In the genomic region with DNA sequence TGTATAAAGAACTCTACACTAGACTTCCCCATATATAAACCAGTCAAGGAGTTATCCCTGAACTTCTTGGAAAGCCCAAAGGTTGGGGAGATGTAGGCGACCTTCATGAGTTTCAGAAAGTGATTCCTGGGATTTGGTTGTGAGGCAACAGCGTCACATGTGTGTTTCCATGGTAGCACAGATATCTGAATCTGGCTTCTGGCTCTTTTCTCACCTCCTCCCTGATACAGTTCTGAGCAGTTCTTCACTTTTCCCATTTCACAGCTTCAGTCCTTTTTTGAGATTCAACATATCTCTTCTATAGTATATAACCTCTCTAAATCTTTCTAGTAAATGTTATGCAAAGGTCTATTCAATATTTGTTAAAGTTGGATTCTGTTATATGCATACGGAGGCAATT, we compare ENCODE assay signal across 35 mouse cellular contexts.
"Had no signal": no experiment of that assay in that cellular context is flagged by ENCODE, and none has a peak within 500 bp of the region (broad histone marks: within the 10 kb centered on the region; RNA-seq: fewer than 3 reads in every experiment).

No protein-coding gene starts in this region.

- H3K4me2 ChIP-seq: heart, embryonic 11.5 days; heart, embryonic 12.5 days; heart, embryonic 13.5 days; heart, embryonic 15.5 days; hindbrain, embryonic 12.5 days; hindbrain, embryonic 13.5 days; hindbrain, embryonic 14.5 days; hindbrain, embryonic 15.5 days; intestine, embryonic 15.5 days; kidney, embryonic 15.5 days had no signal

- H3K4me1 ChIP-seq: heart, embryonic 10.5 days; heart, embryonic 12.5 days; heart, embryonic 13.5 days; heart, embryonic 15.5 days; hindbrain, embryonic 10.5 days; hindbrain, embryonic 12.5 days; hindbrain, embryonic 13.5 days; hindbrain, embryonic 15.5 days; intestine, embryonic 15.5 days; kidney, embryonic 15.5 days had no signal

- H3K4me3 ChIP-seq: heart, embryonic 10.5 days; heart, embryonic 12.5 days; heart, embryonic 13.5 days; heart, embryonic 15.5 days; hindbrain, embryonic 10.5 days; hindbrain, embryonic 12.5 days; hindbrain, embryonic 13.5 days; hindbrain, embryonic 15.5 days; intestine, embryonic 15.5 days; kidney, embryonic 15.5 days; layer of hippocampus, adult 2 months had no signal

- ATAC-seq: hindbrain, embryonic 16.5 days; hindbrain, postnatal 0 days; inflammation-experienced regulatory T-cells, adult 6 months; intestine, embryonic 15.5 days; intestine, embryonic 16.5 days; intestine, postnatal 0 days had no signal

- H3K36me3 ChIP-seq: heart, embryonic 10.5 days; heart, embryonic 12.5 days; heart, embryonic 13.5 days; heart, embryonic 15.5 days; hindbrain, embryonic 10.5 days; hindbrain, embryonic 12.5 days; hindbrain, embryonic 13.5 days; hindbrain, embryonic 15.5 days; intestine, embryonic 15.5 days; kidney, embryonic 15.5 days had no signal

- H3K9ac ChIP-seq: heart, embryonic 12.5 days; heart, embryonic 13.5 days; heart, embryonic 15.5 days; hindbrain, embryonic 12.5 days; hindbrain, embryonic 13.5 days; hindbrain, embryonic 14.5 days; hindbrain, embryonic 15.5 days; intestine, embryonic 15.5 days; kidney, embryonic 15.5 days had no signal

- H3K27me3 ChIP-seq: heart, embryonic 12.5 days; heart, embryonic 13.5 days; heart, embryonic 15.5 days; hindbrain, embryonic 12.5 days; hindbrain, embryonic 13.5 days; hindbrain, embryonic 15.5 days; intestine, embryonic 15.5 days; kidney, embryonic 15.5 days had no signal

- H3K27ac ChIP-seq: heart, embryonic 10.5 days; heart, embryonic 13.5 days; heart, embryonic 15.5 days; hindbrain, embryonic 10.5 days; hindbrain, embryonic 12.5 days; hindbrain, embryonic 13.5 days; hindbrain, embryonic 14.5 days; hindbrain, embryonic 15.5 days; hindbrain, postnatal 0 days; intestine, embryonic 15.5 days; kidney, embryonic 15.5 days; kidney, postnatal 0 days; layer of hippocampus, adult 2 months had no signal

- DNase-seq: heart, postnatal 10 days; heart, postnatal 14 days; heart, postnatal 36 days; heart, postnatal 4 days; kidney, adult 11 months; kidney, adult 18-20 months; kidney, adult 2 months; kidney, adult 8-10 months; kidney, adult 9 months; kidney, postnatal 10 days; kidney, postnatal 14 days; kidney, postnatal 25 days; kidney, postnatal 36 days; kidney, postnatal 4 days; layer of hippocampus, adult 9-11 months; layer of hippocampus, postnatal 36 days had no signal

- H3K9me3 ChIP-seq: heart, embryonic 10.5 days; heart, embryonic 12.5 days; heart, embryonic 13.5 days; heart, embryonic 15.5 days; hindbrain, embryonic 10.5 days; hindbrain, embryonic 12.5 days; hindbrain, embryonic 13.5 days; hindbrain, embryonic 15.5 days; intestine, embryonic 15.5 days; kidney, embryonic 15.5 days had no signal
